Mouse (Mus musculus) kidney, adult 11 months (tissue): Measurements from ENCODE around the gene Med22.
"Not testable (repeated sequence)": the region's sequence is repeated elsewhere in the genome, so short reads cannot be mapped to it uniquely, and the experiment has no call there.

Experiments used
- DNase-seq: peaks from one replicate; pipeline ENCODE4 v3.0.0; 2022

Med22 gene

DNA sequence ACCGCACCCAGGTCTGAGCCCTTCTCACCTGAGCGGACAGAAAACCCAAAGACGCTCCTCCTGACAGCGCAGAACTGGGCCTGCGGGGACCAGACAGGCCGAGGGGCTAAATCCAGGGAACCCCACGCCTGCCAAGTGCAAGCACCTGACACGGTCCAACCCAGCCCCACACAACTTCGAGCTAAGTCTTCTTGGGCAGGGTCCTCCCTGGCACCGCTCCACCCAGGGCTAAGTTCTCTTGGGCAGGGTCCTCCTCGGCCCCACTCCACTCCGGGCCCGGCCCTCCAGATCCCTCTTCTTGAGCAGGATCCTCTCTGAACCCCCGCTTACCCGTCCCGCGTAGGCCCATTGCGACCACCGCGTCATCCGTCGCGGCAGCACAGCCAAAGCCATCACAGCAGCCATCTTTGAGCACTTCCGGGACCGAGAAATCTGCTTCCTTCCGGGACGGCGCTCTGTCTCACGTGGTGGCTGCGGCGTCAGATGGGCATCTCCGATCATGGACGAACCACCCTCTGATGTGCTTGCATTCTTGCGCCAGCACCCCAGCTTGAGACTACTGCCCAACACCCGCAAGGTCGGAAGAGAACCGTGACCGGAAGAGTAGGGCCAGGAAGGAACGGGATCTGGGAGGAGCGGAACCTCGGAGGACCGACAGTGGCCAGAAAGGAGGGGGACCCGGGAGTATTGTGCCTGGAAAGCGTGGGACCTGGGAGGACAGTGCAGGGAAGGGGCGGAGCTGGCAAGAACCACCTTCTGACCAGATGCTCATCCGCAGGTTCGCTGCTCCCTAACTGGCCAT, 5.7 kb upstream of the Med22 start, which contains the start of the genes Surf2 and Surf1:
Gene Surf2, plus strand, starts transcription at position 441 of the 802 bp plus-strand sequence.
Gene Surf1, minus strand, starts transcription at position 604 of the 802 bp plus-strand sequence.
- DNase-seq, result peak; percentile 80

DNA sequence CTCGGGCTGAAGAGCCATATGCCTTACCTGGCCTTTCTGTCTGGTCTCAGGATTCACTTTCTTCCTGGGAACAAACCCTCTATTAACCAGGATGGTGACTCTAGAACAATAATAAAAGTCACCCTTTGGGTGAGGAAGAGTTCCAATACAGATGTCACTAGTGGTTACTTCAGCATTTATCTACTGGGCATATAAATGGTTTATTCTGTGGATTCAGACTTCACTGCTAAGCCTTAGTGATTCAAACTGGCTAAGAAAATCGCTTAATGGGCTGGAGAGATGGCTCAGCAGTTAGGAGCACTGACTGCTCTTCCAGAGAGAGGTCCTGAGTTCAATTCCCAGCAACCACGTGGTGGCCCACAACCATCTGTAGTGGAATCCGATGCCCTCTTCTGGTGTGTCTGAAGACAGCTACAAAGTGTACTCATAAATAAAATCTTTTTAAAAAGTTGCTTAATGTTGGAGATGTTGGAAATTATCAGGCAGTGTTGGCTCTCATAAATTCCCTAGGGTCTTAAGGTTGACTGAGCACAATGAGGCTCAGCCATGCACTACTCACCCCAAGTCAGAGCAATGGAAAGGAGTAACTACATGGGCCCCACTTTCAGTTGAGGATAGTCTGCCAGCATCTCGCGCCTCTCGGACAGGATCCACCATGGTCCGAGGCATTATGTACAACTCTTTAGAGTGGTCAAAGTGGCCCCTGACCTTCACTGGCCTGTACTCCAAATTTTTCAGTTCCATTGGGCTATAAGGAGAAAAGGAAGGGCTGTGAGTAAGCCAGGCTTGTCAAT, 3.9 kb upstream of the Med22 start:
- DNase-seq, result no peak

DNA sequence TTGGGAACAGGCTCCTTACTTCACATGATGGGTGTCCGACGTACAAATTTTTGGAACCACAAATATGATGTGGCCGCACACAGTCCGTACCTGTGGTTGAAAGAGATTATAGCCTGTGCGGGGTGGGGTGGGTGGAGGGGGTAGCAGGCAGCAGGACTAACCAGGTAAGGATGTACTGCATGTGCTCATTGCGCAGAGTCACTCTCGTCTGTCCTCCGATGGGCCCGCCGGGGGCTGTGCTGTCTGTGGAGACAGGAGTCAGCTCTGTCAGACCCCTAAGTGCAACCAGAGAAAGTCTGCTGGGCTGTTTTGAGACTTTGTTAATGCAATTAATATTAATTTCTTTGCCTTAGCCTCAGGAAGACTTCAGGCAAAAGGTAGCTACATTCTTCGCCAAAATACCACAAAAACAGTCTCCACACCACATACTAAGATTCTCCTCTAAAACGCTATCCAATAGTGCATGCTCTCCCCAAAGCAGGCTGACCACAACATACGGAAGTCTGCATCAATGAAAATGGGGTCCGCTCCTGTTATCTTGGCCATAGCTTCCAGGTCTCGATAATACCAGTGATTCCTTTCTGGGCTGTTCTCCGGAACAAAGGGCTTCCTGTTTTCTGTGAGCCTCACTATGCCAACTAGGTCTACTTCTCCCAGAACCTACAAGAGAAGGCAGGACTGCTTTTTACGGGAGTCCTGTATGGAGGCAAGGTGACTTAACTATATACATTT, 3.1 kb upstream of the Med22 start:
- DNase-seq, result no peak

DNA sequence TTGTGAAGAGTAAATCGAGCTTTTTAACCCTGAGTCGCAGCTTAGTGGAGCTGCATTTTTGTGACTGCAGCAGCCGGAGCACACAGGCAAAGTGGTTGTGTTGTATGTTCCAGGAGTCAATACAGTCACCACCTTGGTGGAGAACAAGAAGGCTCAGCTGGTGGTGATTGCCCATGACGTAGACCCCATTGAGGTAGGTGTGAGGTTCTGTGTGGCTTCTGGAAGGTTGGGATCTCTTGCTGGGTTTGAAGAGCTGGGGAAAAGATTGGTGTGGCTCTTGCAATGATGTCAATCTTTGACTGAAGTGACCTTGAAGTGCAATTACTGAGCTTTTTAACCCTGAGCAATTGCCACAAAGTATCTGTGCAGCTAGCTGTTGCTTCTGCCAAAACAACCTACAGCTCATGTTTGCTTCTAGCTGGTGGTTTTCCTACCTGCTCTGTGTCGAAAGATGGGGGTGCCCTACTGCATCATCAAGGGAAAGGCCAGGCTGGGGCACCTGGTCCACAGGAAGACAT, 1.8 kb upstream of the Med22 start:
- no peak for DNase-seq

DNA sequence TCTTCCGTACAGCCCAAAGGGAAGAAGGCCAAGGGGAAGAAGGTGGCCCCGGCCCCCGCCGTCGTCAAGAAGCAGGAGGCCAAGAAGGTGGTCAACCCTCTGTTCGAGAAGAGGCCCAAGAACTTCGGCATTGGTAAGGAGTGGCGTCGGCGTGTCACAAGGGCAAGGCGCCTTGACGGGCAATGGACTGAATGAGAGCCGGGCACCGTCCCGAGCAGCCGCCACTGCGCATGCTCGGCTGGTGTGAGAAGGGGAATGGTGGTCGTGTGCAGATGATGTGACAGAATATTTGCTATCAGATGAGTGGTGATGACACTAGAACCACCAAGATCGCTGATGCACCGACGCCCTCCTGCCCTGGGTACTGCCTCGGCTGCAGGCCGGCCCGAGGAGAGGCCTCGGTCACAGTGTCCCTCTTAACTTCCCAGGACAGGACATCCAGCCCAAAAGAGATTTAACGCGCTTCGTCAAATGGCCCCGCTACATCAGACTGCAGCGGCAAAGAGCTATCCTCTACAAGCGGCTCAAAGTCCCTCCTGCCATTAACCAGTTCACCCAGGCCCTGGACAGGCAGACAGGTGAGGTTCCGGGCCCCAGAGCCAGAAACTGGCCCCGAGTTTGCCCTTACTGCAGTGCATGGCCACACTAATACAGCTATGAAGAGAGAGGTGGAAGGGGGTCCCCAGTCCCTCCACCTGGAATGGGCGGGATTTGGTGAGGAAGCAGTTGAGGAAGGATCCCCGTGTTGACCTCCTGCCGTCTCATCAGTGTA, 703 bp upstream of the Med22 start:
- no peak for DNase-seq

DNA sequence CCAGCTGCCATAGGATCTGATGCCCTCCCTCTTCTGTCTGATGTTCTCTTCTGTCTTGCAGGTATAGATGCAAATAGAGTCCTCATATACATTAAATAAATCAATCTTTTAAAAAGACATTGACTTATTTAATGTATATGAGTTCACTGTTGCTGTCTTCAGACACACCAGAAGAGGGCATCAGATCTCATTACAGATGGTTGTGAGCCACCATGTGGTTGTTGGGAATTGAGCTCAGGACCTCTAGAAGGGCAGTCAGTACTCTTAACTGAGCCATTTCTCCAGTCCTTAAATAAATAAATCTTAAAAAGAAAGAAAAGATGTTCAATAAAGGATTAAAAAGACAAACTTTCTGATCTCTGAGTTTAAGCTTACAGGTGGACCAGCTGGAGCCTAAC, 1.1 kb downstream of the Med22 start:
- no peak for DNase-seq

DNA sequence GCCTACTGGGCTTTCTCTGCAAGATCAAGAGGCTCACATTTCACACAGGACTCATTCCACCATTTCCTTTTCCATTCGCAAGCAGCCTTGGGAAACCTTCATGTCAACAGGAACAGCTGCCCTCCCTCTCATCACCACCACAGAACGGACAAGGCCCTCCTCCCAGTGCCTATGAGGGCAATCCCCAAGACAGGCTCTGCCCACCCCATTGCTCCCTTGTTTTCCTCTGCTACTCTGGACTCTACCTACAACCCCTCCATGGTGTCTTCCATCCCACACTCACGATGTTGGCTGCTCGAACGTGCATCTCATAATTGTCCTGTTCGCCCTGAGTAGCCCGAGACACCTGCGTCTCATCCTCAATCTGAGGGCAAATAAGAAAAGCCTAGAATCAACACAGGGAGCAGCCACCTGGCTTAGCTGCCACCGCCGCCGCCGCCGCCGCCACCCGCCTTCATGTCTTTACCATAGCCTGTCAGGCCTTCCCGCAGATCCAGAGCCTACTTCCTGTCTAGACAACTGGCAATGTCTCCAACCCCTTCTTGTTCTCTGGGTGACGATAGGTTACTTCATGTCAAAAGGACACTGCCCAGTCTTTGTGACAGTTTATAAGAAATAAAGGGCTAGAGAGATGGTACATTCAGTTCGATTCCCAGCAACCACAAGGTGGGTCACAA, 1.6 kb downstream of the Med22 start:
- no peak for DNase-seq

DNA sequence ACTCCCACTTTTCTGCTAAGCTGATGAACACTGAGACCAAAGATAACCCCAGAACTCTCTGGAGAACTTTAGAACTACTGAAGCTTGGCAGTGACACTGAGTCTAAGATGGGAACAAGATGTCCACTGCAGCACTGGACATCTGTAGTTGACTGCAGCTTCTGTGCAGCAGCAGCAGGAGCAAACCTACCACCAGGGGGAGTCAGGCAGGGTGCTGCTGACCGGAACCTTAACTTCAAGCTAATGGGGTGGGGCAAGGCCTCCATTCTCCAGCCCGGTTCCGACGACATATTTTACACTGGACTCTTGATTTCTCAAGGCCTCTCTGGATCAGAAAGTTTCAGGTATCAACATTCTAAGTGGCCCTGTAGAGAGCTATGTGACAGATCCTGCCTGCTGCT, 3.4 kb downstream of the Med22 start:
- peak; percentile 49 for DNase-seq

DNA sequence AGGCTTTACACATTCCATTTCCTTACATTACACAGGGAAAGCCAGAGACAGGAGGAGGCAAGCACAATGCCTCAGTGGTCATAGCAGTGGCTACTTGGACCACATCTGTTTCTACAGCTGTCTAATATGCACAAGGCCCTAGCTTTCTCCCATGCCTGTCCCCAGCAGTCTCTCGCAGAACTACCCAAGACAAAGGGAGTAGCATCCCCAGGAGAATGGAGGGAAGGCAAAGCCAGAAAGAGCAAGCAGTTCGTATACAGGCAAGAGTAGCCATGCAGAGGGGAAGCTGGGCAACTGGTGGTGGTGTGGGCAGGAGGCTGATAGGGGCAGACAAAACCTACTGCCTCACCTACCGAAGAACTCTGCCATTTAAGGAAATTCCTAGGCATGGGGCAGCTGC, 4.0 kb downstream of the Med22 start:
- no peak for DNase-seq

DNA sequence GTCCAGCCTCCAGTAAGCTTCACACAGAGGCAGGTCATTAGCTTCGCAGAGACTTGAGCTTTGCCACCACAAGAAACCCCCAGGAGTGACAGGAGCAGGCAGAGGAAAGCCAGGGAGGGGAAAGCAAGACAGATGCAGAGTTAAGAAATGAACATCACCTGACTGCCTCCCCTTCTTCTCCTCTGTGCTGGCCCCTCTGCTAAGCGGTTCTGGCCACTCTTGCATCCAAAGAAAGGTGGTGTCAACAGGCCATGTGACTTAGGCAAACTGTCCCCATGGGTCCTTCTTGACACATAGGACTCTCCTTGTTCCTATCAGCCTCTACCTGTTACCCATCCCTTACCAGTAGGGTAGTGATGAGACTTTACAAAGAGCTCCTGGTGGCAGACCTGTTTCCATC, 4.5 kb downstream of the Med22 start:
- no peak for DNase-seq

DNA sequence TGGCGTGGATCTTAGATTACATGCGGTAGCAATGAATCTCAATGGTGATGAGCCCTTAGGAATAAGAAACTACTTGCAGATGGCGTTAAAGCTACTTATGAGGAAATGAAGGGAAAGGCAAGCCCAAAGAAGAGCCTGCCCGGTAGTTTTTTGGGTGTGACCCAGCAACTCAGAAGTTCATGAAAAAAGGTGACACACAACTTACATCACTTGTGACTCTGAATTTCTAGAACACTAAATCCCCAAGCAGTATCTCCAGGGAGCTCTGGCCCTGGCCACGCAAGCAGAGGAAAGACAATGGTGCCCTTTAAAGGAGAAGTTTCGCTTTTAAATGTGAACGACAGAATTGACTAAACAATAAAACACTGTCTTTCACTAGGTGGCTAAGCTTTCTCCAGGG, 7.2 kb downstream of the Med22 start:
- no peak for DNase-seq

DNA sequence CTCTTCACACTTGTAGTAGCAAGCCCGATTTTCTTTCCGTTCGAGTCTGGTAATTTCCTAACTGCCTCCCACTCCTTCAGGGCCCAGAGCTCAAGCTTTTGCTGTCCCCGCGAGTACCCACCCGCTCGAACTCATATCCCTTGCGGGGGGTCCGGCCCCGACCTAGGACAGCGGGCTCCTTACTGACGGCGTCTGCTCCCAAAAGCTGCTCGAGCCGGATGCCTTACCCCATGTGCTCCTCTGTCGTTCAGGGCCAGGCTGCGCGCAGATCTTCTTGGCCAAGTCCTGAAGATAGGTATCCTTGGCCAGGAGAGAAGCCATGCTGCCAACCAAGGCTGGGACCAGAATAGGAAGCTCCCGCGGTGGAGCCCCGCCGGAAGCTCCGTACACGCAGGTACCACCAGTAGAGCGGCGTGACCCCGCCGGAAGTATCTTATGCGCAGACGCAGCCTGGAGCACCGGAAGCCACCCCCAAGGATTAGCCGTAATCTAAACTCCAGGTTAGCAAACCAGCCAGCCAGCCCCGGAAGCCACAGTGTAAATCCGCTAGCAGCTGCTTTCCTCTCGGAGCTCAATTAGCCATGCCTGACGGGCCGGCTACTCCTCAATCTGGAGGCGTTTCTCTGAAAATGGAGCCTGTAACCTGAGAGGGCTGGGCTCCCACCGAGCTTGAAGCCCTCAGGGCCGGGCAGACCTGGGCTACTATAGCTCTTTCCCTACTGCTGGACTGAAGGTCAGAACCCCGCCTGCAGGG, 7.8 kb downstream of the Med22 start, which contains the start of gene Surf6:
Gene Surf6, minus strand, starts transcription at position 413 of the 754 bp plus-strand sequence.
- peak; percentile 98 for DNase-seq

DNA sequence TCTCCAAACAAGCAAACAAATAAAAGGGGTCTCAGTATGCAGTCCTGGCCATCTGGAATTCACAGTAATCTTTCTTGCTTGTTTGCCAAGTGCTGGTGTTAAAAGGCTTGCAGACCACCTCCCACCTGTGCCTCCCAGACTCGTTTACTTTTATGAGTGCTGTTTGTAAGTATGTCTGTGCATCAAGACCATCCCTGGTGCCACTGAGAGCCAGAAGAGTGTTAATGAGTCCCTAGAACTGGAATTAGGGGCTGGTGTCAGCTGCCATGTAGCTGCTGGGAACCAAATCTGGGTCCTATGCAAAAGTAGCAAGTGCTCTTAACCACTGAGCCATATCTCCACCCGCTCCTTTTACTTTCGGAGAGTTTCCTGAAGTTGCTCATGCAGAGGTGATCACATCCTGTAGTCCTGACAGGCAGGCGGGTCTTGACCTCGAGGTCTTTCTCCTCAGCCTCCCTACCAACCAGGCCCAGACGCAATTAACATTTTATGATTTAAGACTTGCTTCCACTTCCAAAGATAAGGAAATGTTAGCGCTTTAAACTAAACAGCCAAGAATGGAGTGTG, 8.6 kb downstream of the Med22 start:
- DNase-seq, result no peak

DNA sequence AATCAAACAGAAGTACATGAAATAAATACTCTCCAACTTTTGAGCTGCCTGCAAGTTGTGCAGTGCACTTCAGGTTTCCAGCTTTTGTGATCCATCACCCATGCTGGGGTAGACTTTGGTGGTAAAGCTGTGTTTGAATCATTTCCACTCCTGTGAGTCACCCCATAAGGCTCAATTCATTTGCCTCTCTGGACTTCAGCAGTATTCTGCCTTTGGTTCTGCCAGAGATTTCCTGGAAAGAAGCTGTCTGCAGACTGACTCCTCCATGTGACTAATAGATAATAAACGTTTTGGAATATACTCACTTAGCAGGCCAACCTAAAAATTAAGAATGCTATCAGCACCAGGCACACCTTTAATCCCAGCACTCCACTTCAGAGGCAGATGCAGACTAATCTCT, 9.7 kb downstream of the Med22 start:
- no peak for DNase-seq

DNA sequence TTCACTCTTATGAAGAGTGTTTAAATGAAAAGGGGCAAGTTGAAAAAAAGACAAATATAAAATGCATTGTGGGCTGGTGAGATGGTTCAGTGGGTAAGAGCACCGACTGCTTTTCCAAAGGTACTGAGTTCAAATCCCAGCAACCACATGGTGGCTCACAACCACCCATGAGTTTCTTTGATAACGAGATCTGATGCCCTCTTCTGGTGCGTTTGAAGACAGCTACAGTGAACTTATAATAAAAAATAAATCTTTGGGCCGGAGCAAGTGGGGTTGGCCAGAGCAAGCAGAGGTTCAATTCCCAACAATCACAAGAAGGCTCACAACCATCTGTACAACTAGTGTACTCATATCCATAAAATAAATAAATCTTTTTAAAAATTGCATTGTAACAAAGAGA, 14.6 kb downstream of the Med22 start:
- DNase-seq, result no peak

DNA sequence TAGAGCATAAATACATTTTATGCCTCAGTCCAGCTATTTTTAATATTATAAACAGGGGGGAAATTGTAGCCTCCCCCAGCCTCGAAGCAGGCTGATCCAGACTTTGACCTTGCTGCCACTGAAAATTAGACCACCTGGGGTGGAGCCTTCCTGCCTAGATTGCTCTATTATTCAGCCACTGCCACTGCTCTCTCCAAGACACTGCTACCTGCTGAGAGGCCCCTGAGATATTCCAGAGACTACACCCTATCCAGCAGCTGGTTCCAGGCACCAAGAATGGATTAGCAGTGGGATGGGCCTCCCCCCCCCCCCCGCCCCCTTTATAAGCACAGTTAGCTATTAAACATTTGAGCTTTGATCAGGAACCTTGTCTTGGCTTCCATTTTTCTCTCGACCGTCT, 24.3 kb downstream of the Med22 start:
- DNase-seq, result not testable (repeated sequence)

DNA sequence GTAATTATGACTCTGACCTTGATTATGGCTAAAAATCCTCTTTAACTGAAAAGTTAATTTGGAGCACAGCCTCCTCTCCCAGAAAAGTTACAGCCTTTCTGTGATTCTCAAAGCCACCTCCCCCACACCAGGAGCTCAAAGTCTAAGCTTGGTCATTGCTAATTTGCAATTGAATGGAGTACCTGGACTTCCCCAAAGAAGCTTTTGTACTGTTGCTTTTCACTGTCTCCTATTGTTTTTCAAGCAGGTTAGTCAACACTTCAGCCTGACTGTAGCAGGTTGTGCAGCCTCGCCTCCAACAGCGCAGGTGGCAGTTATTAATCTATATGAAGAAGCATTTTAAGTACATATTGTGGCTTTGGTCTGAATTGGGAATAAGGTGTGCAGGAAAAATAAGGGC, 24.9 kb downstream of the Med22 start:
- not testable (repeated sequence) for DNase-seq

DNA sequence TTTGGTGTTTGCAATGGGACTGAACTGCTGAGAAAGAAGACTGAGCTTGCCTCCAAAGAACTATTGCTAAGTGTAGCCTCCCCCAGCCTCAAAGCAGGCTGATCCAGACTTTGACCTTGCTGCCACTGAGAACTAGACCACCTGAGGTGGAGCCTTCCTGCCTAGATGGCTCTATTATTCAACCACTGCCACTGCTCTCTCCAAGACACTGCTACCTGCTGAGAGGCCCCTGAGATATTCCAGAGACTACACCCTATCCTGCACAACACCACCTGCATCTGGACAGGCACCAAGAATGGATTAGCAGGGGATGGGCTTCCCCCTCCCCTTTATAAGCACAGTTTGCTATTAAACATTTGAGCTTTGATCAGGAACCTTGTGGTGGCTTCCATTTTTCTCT, 31.9 kb downstream of the Med22 start:
- DNase-seq, result no peak

DNA sequence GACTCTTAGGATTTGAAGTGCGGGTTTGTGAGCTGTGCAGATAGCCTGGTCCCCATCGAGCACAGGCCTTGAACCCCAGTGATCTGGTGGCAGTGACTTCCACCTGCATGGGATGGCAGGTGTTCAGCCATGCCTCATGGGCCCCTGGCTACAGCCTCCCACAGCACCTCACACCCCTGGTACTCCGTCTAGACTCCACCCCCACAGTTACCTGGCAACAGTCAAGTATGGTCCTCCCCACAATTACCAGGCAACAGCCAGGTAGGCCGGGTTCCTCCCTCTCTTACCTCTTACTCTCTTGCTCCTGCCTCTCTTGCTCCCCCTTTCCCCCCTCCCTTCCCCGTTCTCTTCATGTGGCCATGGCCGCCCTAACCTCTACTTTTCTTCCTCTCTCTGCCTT, 39.8 kb downstream of the Med22 start:
- no peak for DNase-seq

DNA sequence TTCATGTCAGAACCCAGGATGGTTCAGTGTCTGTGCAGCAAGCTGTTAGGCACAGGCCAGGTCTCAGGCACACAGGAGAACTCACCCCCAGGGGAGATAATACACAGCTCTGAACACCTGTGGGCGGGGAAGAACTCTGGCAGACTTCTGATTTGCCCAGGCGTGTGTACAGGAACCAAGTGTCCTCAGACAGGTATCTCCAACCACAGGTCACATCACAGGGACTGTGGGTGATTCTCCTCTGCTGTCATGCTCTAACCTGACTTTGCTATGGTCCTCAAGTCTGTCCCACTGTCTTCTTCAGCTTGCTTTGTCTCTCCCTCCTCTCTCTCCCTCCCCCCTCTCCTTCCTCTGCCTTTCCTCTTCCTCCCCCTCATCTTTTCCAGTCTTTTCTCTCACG, 45.6 kb downstream of the Med22 start, which contains the start of gene Abo:
Gene Abo, minus strand, starts transcription at position 101 of the 400 bp plus-strand sequence.
- no peak for DNase-seq

DNA sequence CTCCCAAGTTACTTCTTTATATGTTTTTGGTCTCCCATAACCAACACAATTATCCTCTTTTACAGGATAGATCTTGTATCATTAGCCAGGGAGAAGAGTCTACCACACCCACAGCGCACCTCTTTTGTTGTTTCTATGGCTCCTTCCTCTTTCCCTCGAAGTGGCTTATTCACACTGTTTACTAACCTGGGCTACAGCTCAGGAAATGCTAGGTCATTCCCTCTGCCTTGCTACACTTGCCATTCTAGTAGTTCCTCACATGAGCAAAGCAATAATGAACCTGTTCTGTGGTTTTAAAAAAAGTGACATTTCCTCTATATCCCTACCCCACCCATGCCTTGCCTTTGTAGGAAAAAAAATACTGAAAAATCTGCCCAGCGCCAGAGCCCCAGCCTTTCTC, 47.6 kb downstream of the Med22 start:
- DNase-seq, result no peak
